Mouse (Mus musculus) limb, embryonic 14.5 days (tissue): ENCODE data around the gene Lrrfip1. TPM values are rescaled to one million over a fixed set of nuclear protein-coding genes. Genes with fewer than 3 reads are reported as not detected.

Source experiments
- ATAC-seq: fragments of 200-750 bp; cut with Nextera tagmentation; 2 replicates; pipeline ENCODE4 v1.8.0; 2017; ENCODE audit warnings: low read depth, moderate number of reproducible peaks, moderate TSS enrichment; ENCODE audit not compliant: low FRiP score
- DNase-seq: peaks from one replicate; pipeline ENCODE4 v3.0.0-alpha.2; 2015; ENCODE audit warnings: low spot score
- H3K27ac ChIP-seq: fragments of 300-500 bp; sonication (generic); replicated peaks from 2 replicates; pipeline ENCODE4 v1.5.1; 2014; ENCODE audit warnings: low read depth, mild to moderate bottlenecking, low read length, moderate library complexity, mixed read lengths
- H3K27me3 ChIP-seq: fragments of 300-500 bp; sonication (generic); 2 replicates; pipeline ENCODE4 v1.6.1; 2014; ENCODE audit warnings: low read length, mixed read lengths; ENCODE audit not compliant: control insufficient read depth, insufficient read depth
- H3K36me3 ChIP-seq: fragments of 300-500 bp; sonication (generic); 2 replicates; pipeline ENCODE4 v1.6.1; 2014; ENCODE audit warnings: mild to moderate bottlenecking, low read length, moderate library complexity, mixed read lengths; ENCODE audit not compliant: control insufficient read depth, insufficient read depth
- H3K4me1 ChIP-seq: fragments of 300-500 bp; sonication (generic); 2 replicates; pipeline ENCODE4 v1.6.1; 2014; ENCODE audit warnings: antibody characterized with exemption, low read length, mixed read lengths; ENCODE audit not compliant: control insufficient read depth, insufficient read depth
- H3K4me2 ChIP-seq: fragments of 300-500 bp; sonication (generic); replicated peaks from 2 replicates; pipeline ENCODE4 v1.6.1; 2014; ENCODE audit warnings: low read depth, mild to moderate bottlenecking, low read length, moderate library complexity; ENCODE audit not compliant: severe bottlenecking
- H3K4me3 ChIP-seq: fragments of 300-500 bp; sonication (generic); replicated peaks from 2 replicates; pipeline ENCODE4 v1.5.1; 2014; ENCODE audit warnings: low read length
- H3K9ac ChIP-seq: fragments of 300-500 bp; sonication (generic); 2 replicates; pipeline ENCODE4 v1.6.1; 2014; ENCODE audit warnings: mild to moderate bottlenecking, low read depth, low read length, moderate library complexity; ENCODE audit not compliant: severe bottlenecking
- H3K9me3 ChIP-seq: fragments of 300-500 bp; sonication (generic); 2 replicates; pipeline ENCODE4 v1.6.1; 2016; ENCODE audit warnings: low read length; ENCODE audit not compliant: control insufficient read depth
- POLR2A ChIP-seq: fragments of 200-500 bp; IDR thresholded peaks from 2 replicates; pipeline ENCODE4 v1.8.0; 2012; ENCODE audit warnings: inconsistent platforms, mild to moderate bottlenecking, moderate library complexity, borderline replicate concordance; ENCODE audit not compliant: insufficient read depth, insufficient read length; ENCODE audit errors: extremely low read depth
- WGBS: fragments of 180-500 bp; shearing (Covaris S2); extraction: QIAGEN DNeasy Blood & Tissue Kit; methylation state at CpG from one replicate; pipeline ENCODE4 v1.1.7; 2014; 5-methylcytosine and 5-hydroxymethylcytosine counted together
- polyA plus RNA-seq, 2 experiments: library from polyadenylated mRNA; depleted of rRNA in 1 of 2; stranded (reverse) in 1 of 2; unstranded in 1 of 2; fragments of >200 nt; fragmentation: Nextera tagmentation in 1 of 2; extraction: Ambion mirVana in 1 of 2; gene quantifications; 2 replicates each; pipeline versions ENCODE4 v1.2.1 to v1.2.3; 2012 to 2014

The Lrrfip1 gene
- polyA plus RNA-seq, 2 experiments = 41.6 to 44.3 TPM

GRCm38 (mm10) chr1:90956245-90957096 is 42.1 kb upstream of the Lrrfip1 start:
- no peak overlapping the region for H3K4me2 ChIP-seq
- H3K27ac ChIP-seq = no peak overlapping the region
- H3K36me3 ChIP-seq = no peaks in the 10 kb centered on the region
- ATAC-seq (peak; percentile 82; the same call in 1 of the 2 replicates), DNase-seq (peak; percentile 82)
- no peak overlapping the region for H3K4me3 ChIP-seq
- H3K27me3 ChIP-seq = no peaks in the 10 kb centered on the region
- H3K4me1 ChIP-seq = no peaks in the 10 kb centered on the region
- H3K9ac ChIP-seq = no peak overlapping the region
- no peak for TF ChIP-seq POLR2A
- H3K9me3 ChIP-seq = no peaks in the 10 kb centered on the region
- WGBS = 20% methylated on average over 6 of the region's 7 CpGs

DNA sequence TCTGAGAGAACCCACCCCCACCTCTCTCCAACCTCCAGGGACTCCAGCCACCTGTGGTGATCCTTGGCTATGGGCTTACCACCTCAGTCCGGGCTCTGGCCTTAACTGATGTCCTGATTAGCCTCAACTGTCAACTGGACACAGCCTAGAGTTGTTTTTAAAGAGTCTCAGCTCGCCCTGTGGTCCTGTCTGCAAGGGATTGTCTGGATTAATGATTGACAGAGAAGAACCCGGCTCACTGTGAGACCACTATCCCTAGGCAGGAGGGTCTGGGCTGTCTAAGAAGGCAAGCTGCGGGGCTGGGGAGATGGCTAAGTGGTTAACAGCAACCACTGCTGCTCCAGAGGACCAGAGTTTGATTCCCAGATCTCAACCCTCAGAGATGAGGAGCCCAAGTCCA is 36.0 kb upstream of the Lrrfip1 start:
- ATAC-seq (no peak), DNase-seq (no peak)
- H3K9ac ChIP-seq = no peak overlapping the region
- WGBS = 53% methylated on average over 4 of the region's 4 CpGs
- H3K4me2 ChIP-seq = no peak overlapping the region
- no peaks in the 10 kb centered on the region for H3K36me3 ChIP-seq
- H3K27me3 ChIP-seq = no peaks in the 10 kb centered on the region
- H3K9me3 ChIP-seq = no peaks in the 10 kb centered on the region
- H3K4me1 ChIP-seq = no peaks in the 10 kb centered on the region; the same call in 1 of the 2 replicates
- no peak overlapping the region for H3K4me3 ChIP-seq
- TF ChIP-seq POLR2A = no peak
- no peak overlapping the region for H3K27ac ChIP-seq

DNA sequence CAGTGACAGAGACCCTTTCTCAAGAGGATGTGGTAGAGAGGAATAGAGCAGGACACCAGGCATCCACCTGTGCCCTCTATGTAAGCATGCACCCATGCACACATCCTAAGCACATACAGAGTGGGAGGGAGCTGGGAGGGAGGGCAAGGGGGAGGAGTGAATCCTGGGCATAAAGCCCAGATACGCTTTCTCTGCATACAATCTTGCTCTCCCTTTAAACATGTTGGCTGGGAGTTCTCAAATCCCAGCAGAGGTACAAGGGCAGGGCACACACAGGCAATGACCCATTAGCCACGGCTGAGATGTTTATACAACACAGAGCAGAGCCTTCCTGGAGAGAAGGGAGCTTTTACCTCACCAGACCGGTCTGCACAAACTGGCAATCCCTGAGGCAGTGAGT is 35.5 kb upstream of the Lrrfip1 start:
- H3K27me3 ChIP-seq = no peaks in the 10 kb centered on the region
- no peaks in the 10 kb centered on the region; the same call in 1 of the 2 replicates for H3K4me1 ChIP-seq
- DNase-seq (peak; percentile 47), ATAC-seq (no peak)
- no peak overlapping the region for H3K4me3 ChIP-seq
- no peaks in the 10 kb centered on the region for H3K36me3 ChIP-seq
- H3K4me2 ChIP-seq = no peak overlapping the region
- TF ChIP-seq POLR2A = no peak
- no peaks in the 10 kb centered on the region for H3K9me3 ChIP-seq
- no peak overlapping the region for H3K27ac ChIP-seq
- 12% methylated on average over 3 of the region's 3 CpGs for WGBS
- H3K9ac ChIP-seq = no peak overlapping the region

- no peak for DNase-seq
- Histone ChIP-seq H3K27ac (no peak overlapping the region), H3K4me2 (no peak overlapping the region), H3K4me1 (peaks cover 5% of the 10 kb centered on the region; the same call in 1 of the 2 replicates), H3K9ac (no peak overlapping the region), H3K27me3 (no peaks in the 10 kb centered on the region), H3K36me3 (no peaks in the 10 kb centered on the region), H3K4me3 (no peak overlapping the region), H3K9me3 (no peaks in the 10 kb centered on the region)
- ATAC-seq = no peak
- WGBS = 75% methylated on average over 7 of the region's 7 CpGs
- no peak for TF ChIP-seq POLR2A
Observed at GRCm38 (mm10) chr1:90967583-90967982, 31.0 kb upstream of the Lrrfip1 start.

- TF ChIP-seq POLR2A = no peak
- H3K9ac ChIP-seq = 0 out of 2 replicates have a peak overlapping the region, but pooled peaks have one; percentile 5
- ATAC-seq (no peak), DNase-seq (no peak)
- H3K36me3 ChIP-seq = no peaks in the 10 kb centered on the region
- no peaks in the 10 kb centered on the region for H3K9me3 ChIP-seq
- 81% methylated on average over 4 of the region's 4 CpGs for whole genome bisulfite sequencing
- peaks cover 5% of the 10 kb centered on the region; the same call in 1 of the 2 replicates for H3K4me1 ChIP-seq
- no peaks in the 10 kb centered on the region for H3K27me3 ChIP-seq
- H3K27ac ChIP-seq = no peak overlapping the region
- H3K4me2 ChIP-seq = no peak overlapping the region
- H3K4me3 ChIP-seq = no peak overlapping the region
Observed at GRCm38 (mm10) chr1:90968649-90969048, 29.9 kb upstream of the Lrrfip1 start.
